Mouse (Mus musculus): ENCODE results near the gene Pclo.
"Not testable (repeated sequence)": the region's sequence is repeated elsewhere in the genome, so short reads cannot be mapped to it uniquely, and the experiment has no call there.

Gene Pclo

GRCm38 (mm10) chr5:14691995-14692394 lies 177.3 kb downstream of the Pclo start:
- no peak for DNase-seq

GRCm38 (mm10) chr5:14696745-14697144 lies 182.0 kb downstream of the Pclo start:
- no peak for DNase-seq

GRCm38 (mm10) chr5:14700900-14701299 lies 186.2 kb downstream of the Pclo start:
- no peak for DNase-seq

- no peak for DNase-seq
These were observed 190.7 kb downstream of the Pclo start for GRCm38 (mm10) chr5:14705423-14705822.

- no peak for DNase-seq
These were observed 192.6 kb downstream of the Pclo start for GRCm38 (mm10) chr5:14707311-14707710.

GRCm38 (mm10) chr5:14723576-14723975 lies 208.9 kb downstream of the Pclo start:
- no peak for DNase-seq

- DNase-seq, result no peak
These were observed 214.0 kb downstream of the Pclo start for GRCm38 (mm10) chr5:14728676-14729253.

- DNase-seq, result no peak
These were observed 236.2 kb downstream of the Pclo start for GRCm38 (mm10) chr5:14750882-14751281.

GRCm38 (mm10) chr5:14766686-14767085 lies 252.0 kb downstream of the Pclo start:
- no peak for DNase-seq

- DNase-seq, result no peak
These were observed 267.8 kb downstream of the Pclo start for GRCm38 (mm10) chr5:14782362-14783082.

- DNase-seq, result no peak
These were observed 279.2 kb downstream of the Pclo start for GRCm38 (mm10) chr5:14793891-14794290.

GRCm38 (mm10) chr5:14807136-14807535 lies 292.4 kb downstream of the Pclo start:
- DNase-seq, result peak; percentile 52 to 67

GRCm38 (mm10) chr5:14833165-14833860 lies 318.6 kb downstream of the Pclo start:
- no peak for DNase-seq

GRCm38 (mm10) chr5:14834155-14834991 lies 319.7 kb downstream of the Pclo start:
- no peak for DNase-seq

- DNase-seq, result no peak
These were observed 338.9 kb downstream of the Pclo start for GRCm38 (mm10) chr5:14853650-14854049.

GRCm38 (mm10) chr5:14885291-14885690 lies 370.6 kb downstream of the Pclo start:
- DNase-seq, result not testable (repeated sequence)

GRCm38 (mm10) chr5:14892242-14892641 lies 377.5 kb downstream of the Pclo start:
- no peak for DNase-seq

- DNase-seq, result not testable (repeated sequence)
These were observed 388.8 kb downstream of the Pclo start for GRCm38 (mm10) chr5:14903539-14903938.
